Mouse (Mus musculus) ES-E14 (cell line): ENCODE data around the gene Sigirr.

Source experiments
- CHD2 ChIP-seq: IDR thresholded peaks from 2 replicates; pipeline ENCODE4 v1.6.1; 2014; ENCODE audit warnings: mild to moderate bottlenecking, low read depth, low read length, inconsistent platforms
- HCFC1 ChIP-seq: IDR thresholded peaks from 2 replicates; pipeline ENCODE4 v1.6.1; 2012; ENCODE audit warnings: low read length, inconsistent platforms, borderline replicate concordance; ENCODE audit not compliant: insufficient read depth
- MAFK ChIP-seq: IDR thresholded peaks from 2 replicates; pipeline ENCODE4 v1.6.1; 2014; ENCODE audit warnings: mild to moderate bottlenecking, low read depth, low read length, inconsistent platforms; ENCODE audit not compliant: insufficient read depth
- ZC3H11A ChIP-seq: IDR thresholded peaks from 2 replicates; pipeline ENCODE4 v1.6.1; 2012; ENCODE audit warnings: low read depth, mild to moderate bottlenecking, inconsistent platforms, low read length, borderline replicate concordance
- ZNF384 ChIP-seq: IDR thresholded peaks from 2 replicates; pipeline ENCODE4 v1.6.1; 2012; ENCODE audit warnings: low read depth, low read length, inconsistent platforms

GRCm38 (mm10) chr7:141146043-141146595, 45.7 kb upstream of the Sigirr start:
- TF ChIP-seq ZC3H11A, result no peak
- TF ChIP-seq ZNF384, result peak; percentile 74
- TF ChIP-seq MAFK, result no peak
- TF ChIP-seq CHD2, result no peak
- no peak for TF ChIP-seq HCFC1
